Mouse (Mus musculus) brain, embryonic 14.5 days (tissue): ENCODE measurements around the gene Mrps12.

Source experiments
- CTCF ChIP-seq: fragments of 200-500 bp; IDR thresholded peaks from 2 replicates; pipeline ENCODE4 v1.5.1; 2012; ENCODE audit warnings: inconsistent platforms, mild to moderate bottlenecking, moderate library complexity, borderline replicate concordance; ENCODE audit not compliant: insufficient read depth, insufficient read length; ENCODE audit errors: extremely low read depth
- POLR2A ChIP-seq: fragments of 200-500 bp; IDR thresholded peaks from 2 replicates; pipeline ENCODE4 v1.6.1; 2012; ENCODE audit warnings: mild to moderate bottlenecking, inconsistent platforms, borderline replicate concordance; ENCODE audit not compliant: poor library complexity, insufficient read depth, insufficient read length, severe bottlenecking; ENCODE audit errors: extremely low read depth

- peak; percentile 92 for TF ChIP-seq CTCF
- TF ChIP-seq POLR2A: no peak
Measured at GRCm38 (mm10) chr7:28726600-28726999, 15.0 kb downstream of the Mrps12 start.
